Mouse (Mus musculus) bone marrow macrophage, adult 2 months (primary cell): ENCODE measurements around the gene Vmn1r80.

Experiments used
- CTCF ChIP-seq: IDR thresholded peaks from 2 replicates; pipeline ENCODE4 v1.5.1; 2012; ENCODE audit warnings: low read depth, mild to moderate bottlenecking, low read length, moderate library complexity
- POLR2A ChIP-seq: IDR thresholded peaks from 2 replicates; pipeline ENCODE4 v1.6.1; 2012; ENCODE audit warnings: mild to moderate bottlenecking, low read depth, low read length, borderline replicate concordance

DNA sequence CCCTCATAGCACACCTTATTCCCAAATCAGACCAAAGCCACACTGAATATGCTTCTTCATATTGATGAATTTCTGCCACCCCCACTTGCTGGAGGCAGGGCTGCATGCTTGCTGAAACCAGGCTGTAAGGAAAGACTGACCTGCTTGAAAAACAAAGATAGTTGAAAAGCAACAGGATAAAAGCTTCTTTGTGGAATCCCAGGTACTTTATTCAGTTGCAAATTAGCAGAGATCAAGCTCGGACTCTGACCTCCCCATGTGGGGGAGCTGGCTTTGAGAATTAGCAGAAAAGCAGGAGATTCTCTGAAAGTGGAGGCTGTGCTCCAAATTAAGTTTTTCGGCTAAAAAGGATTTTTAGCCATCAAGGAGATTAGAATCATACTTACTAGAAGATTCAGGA lies 15.1 kb downstream of the Vmn1r80 start:
- TF ChIP-seq CTCF, result no peak
- no peak for TF ChIP-seq POLR2A
